Mouse (Mus musculus) lung, adult 2 months (tissue): ENCODE data around the gene Banp. TPM values are rescaled to one million over a fixed set of nuclear protein-coding genes. Genes with fewer than 3 reads are reported as not detected.

Source experiments
- DNase-seq: peaks from one replicate; pipeline ENCODE4 v3.0.0; 2022
- H3K4me1 ChIP-seq: fragments of 200-500 bp; 2 replicates; pipeline ENCODE4 v1.6.1; 2011; ENCODE audit warnings: low read length; ENCODE audit not compliant: control insufficient read depth, insufficient read depth
- H3K4me3 ChIP-seq: fragments of 200-500 bp; replicated peaks from 2 replicates; pipeline ENCODE3; 2011; ENCODE audit warnings: low read depth, mild to moderate bottlenecking, control low read depth, low read length; ENCODE audit errors: extremely low read depth
- CTCF ChIP-seq: fragments of 200-500 bp; IDR thresholded peaks from 2 replicates; pipeline ENCODE4 v1.5.1; 2011; ENCODE audit warnings: mild to moderate bottlenecking, low read length, control low read depth; ENCODE audit not compliant: insufficient read depth
- POLR2A ChIP-seq: fragments of 200-500 bp; IDR thresholded peaks from 2 replicates; pipeline ENCODE4 v1.6.1; 2011; ENCODE audit warnings: low read depth, mild to moderate bottlenecking, control low read depth, low read length, borderline replicate concordance; ENCODE audit errors: extremely low read depth
- WGBS: fragments of 180-500 bp; shearing (Covaris S2); methylation state at CpG from one replicate; pipeline ENCODE4 v1.1.7; 2018; 5-methylcytosine and 5-hydroxymethylcytosine counted together
- polyA plus RNA-seq: library from polyadenylated mRNA; depleted of rRNA; stranded (reverse); fragments of >200 nt; gene quantifications from 2 replicates; pipeline ENCODE4 v1.2.3, GENCODE M21; 2012; rRNA removed

Gene Banp
- 55.2 and 57.8 TPM in 2 replicates for polyA plus RNA-seq

GRCm38 (mm10) chr8:121949222-121949800, at the start of gene Banp:
TSS of gene Banp (plus strand) at chr8:121949750.
- WGBS: 42% methylated on average over 6 of the region's 6 CpGs
- no peak for DNase-seq
- Histone ChIP-seq H3K4me1 (peaks cover 7% of the 10 kb centered on the region; the same call in 1 of the 2 replicates), H3K4me3 (peak within 1 kb of the TSS; percentile 93)
- TF ChIP-seq POLR2A: no peak
- no peak for TF ChIP-seq CTCF

GRCm38 (mm10) chr8:121901498-121902236, 47.9 kb upstream of the Banp start:
- Histone ChIP-seq H3K4me1 (peaks cover 3% of the 10 kb centered on the region; the same call in 1 of the 2 replicates), H3K4me3 (no peak overlapping the region)
- 65% methylated on average over 8 of the region's 8 CpGs for WGBS
- TF ChIP-seq POLR2A (no peak), CTCF (no peak)
- DNase-seq: no peak

GRCm38 (mm10) chr8:121903977-121904376, 45.6 kb upstream of the Banp start:
- WGBS: 69% methylated on average over 6 of the region's 6 CpGs
- Histone ChIP-seq H3K4me3 (no peak overlapping the region), H3K4me1 (peaks cover 6% of the 10 kb centered on the region; the same call in 1 of the 2 replicates)
- no peak for TF ChIP-seq POLR2A
- TF ChIP-seq CTCF: no peak
- no peak for DNase-seq

DNA sequence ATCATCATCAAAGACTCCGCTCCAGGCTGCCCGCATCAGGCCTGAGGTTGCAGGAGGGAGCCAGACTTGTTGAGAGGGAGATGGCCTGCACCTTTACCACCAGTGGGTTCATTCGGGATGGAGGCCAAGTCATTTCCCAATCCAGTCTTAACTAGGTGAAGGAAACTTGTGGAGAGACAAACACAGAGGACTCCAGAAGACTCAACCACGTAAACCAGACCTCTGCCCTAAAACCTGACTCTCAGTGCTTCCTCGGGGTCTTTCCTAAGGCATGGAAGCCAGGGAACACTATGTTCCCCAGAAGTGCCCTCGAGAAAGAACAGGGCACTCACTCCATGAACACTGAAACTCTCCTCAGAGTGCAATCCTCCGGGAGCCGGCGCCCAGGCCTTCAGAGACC, 44.6 kb upstream of the Banp start:
- DNase-seq: no peak
- H3K4me3 ChIP-seq: no peak overlapping the region
- TF ChIP-seq CTCF (no peak), POLR2A (no peak)
- 71% methylated on average over 9 of the region's 9 CpGs for WGBS
- H3K4me1 ChIP-seq: peaks cover 6% of the 10 kb centered on the region; the same call in 1 of the 2 replicates

- 47% methylated on average over 1 of the region's 1 CpGs for WGBS
- Histone ChIP-seq H3K4me3 (peak overlapping the region; percentile 3), H3K4me1 (peaks cover 6% of the 10 kb centered on the region; the same call in 1 of the 2 replicates)
- TF ChIP-seq POLR2A (no peak), CTCF (no peak)
- DNase-seq: no peak
Observed at GRCm38 (mm10) chr8:121905420-121905819, 44.1 kb upstream of the Banp start.

DNA sequence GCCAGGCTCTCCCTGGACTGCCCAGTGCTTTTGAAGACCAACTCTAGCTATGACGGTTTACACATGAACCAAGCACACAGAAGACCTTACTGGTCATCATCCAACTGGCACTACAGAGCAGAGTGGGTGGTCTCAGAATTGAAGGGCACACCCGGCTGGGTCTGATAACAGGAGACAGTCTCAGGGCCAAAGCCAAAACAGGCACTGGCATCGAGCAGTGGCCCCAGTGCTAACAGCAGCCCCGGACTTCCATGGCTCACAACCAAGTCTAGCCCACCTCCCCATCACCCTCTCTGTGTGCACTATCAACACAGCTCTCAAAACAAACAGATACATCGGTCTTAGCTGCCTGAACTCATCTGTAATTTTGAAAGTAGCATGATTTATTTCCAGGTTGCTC, 43.7 kb upstream of the Banp start:
- WGBS: 32% methylated on average over 5 of the region's 5 CpGs
- H3K4me3 ChIP-seq: peak overlapping the region; percentile 3
- peaks cover 6% of the 10 kb centered on the region; the same call in 1 of the 2 replicates for H3K4me1 ChIP-seq
- TF ChIP-seq POLR2A (no peak), CTCF (no peak)
- DNase-seq: no peak

DNA sequence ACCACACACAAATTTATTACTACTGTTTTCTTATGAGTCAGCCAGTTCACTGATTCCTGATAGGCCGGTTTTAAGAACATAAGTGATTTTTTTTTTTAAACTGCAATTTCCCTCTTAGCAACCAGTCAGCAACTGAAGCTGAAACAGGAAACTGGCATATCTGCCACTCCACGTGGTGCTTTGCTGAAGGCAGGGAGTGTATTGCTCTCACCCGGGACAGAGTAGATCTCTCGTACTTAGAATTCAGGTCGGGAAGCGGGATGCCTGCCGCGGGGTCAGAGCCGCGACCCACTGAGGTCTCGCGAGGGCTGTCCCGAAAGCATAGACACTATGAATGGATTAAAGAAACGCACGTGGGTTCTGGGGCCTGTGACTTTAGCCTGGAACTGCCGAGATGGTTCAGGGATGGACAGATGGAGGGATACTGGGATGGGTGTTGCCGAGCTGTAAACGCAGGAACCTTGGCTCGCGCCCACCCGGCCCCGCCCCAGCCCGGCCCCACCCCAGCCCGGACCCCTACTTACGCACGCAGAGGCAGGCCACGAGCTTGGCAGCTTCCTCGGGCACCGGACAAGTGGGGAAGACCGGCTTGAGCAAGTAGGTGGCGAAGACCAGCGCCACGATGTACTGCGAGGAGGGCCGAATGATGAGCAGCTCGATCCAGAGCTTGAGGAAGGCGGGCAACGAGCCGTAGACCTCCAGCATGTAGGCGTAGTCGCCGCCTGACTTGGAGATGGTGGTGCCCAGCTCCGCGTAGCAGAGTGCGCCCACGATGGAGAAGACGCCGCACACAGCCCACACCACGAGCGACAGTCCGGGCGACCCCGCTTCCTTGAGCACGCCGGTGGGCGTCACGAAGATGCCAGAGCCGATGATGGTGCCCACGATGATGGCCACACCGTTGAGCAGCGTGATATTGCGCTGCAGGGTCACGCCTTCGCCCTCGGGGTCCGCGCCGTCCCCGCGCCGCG, 42.7 kb upstream of the Banp start:
- TF ChIP-seq CTCF: no peak
- no peak for TF ChIP-seq POLR2A
- H3K4me3 ChIP-seq: peak overlapping the region; percentile 76
- peak; percentile 20 for DNase-seq
- WGBS: under 1% methylated on average over 72 of the region's 72 CpGs
- peaks cover 6% of the 10 kb centered on the region; the same call in 1 of the 2 replicates for H3K4me1 ChIP-seq

- TF ChIP-seq CTCF (no peak), POLR2A (peak; percentile 87; the same call in 1 of the 2 replicates)
- WGBS: under 1% methylated on average over 61 of the region's 61 CpGs
- Histone ChIP-seq H3K4me3 (peak within 1 kb of the TSS; percentile 76), H3K4me1 (peaks cover 6% of the 10 kb centered on the region; the same call in 1 of the 2 replicates)
- peak; percentile 94 for DNase-seq
Observed at GRCm38 (mm10) chr8:121907587-121908248, 41.8 kb upstream of the Banp start, which contains the start of gene Slc7a5. TSS of gene Slc7a5 (minus strand) at chr8:121907694.
